Mouse (Mus musculus) cerebellum, adult 18-20 months (tissue): ENCODE data around the gene Pik3cd.
A peak's percentile ranks its signal among the peaks of the same experiment; 100 is the strongest.

Experiments used
- DNase-seq, 2 experiments: peaks; one replicate each; pipeline ENCODE4 v3.0.0; 2021

Gene Pik3cd

DNA sequence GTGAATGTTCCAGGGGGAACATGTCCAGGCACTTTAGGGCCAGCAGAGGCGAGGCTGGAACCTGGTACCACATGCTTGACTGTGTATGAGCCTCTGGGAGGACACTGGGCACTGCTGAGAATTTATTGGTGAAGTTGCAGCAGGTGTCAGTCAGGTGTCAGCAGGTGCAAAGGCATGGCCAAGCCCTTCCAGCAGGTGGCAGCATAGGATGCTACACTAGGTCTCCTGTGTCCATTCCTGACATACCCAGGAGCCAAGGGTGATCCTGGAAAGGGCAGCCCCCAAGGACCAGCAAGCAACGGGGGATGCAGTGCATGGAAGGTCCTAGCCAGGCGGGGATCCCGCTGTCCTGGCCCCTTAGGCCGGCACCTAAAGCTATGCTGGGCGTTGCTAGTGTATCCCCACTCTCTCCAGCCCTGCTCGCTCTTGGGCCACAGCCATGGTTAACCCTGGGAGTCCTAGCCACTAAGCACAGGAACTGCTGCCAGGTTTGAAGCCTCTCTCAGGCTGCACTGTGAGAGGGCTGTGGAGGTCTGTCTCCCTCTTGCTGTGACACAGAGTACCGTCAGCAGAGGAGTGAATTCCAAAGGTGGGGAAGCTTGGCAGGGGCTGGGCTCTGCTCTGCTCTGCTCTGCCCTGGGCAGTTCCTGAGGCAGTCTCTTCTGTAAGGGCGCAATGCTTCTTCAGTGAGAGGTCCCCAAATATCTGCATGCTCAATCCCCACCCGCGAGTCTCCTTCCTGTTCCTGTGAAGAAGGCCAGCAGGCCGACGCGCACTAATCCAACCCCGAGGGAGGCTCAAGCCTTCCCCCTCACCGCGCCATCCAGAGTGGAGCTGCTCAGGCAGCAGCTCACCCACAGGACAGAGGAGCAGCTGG lies 21.7 kb upstream of the Pik3cd start:
- peak; percentile 91 for DNase-seq

DNA sequence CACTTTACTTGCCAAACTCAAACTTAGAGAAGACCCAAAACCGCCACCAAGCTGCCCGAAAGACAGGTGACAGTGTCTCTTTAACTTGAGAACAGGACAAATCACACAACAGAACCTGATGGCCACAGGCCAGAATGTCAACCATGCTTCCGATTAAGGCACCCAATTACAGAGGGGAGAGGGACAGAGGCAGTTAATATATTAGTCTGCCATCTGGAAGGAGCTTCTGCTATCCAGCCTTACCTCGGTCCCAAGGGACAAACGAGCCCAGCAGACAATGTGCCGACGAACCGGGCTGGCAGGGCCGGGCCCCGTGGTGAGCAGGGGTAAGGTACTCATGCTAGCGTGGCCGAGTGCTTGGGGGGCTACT lies 20.6 kb upstream of the Pik3cd start:
- DNase-seq, result no peak

DNA sequence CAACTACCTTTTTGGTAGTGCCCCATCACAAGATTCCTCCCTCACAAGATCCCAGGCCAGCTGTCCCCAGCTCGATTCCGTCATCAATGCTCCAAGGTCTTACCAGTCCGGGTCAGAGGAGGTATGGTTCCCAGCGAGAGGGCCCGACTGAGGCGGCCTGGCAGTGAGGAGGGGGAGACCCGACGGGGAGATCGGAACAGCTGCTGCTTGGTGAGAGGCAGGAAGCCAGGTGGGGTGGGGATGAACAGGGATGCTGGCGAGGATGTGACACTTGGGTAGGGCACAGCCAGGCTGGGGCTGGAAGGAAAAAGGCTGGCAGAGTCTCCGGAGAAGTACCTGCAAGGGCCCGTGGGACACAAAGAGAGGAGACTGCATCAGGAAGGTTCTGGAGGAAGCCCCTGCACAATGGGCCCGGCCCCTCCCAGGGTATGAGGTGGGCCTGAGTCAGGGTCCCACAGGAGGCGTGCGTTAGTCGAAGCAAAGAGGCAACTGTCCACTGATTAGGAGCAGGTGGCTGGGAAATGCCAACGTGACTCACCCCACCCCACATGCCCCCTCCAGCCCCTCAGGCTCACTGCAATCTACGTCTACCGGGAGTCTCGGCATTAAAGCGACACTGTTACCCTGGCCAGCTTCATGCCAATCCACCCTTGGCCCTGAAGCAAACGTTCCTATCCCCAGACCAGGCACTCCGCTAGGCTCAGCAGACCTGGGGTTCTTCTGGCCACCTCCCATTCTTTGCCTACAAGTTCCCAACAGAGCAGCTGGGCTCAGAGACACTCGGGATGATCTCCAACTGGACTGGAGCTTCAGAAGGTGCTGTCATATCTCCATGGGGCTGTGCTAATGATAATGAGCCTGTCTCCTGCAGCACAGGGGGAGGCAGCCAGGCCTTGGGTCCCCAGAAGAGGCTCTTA lies 20.0 kb upstream of the Pik3cd start:
- DNase-seq, result peak in 1 of 2 experiments; percentile 54

DNA sequence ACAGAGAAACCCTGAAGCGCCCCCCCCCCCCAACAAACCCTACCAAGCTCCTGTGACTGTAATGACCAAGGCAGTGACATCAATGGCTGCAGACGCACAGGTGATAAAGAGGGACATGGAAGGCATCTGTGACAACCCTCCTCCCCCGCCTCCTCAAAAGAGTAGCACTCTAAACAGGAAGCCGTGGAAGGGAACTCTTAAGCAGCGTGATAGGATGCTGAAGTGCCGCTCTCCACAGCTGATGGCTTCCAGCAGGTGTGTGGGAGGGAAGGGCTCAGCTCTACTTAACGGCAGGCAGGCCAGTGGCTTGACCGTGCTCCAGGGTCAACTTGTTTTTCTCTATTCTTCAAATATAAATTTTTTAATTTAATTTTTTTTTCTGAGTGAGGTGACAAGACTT lies 18.8 kb upstream of the Pik3cd start:
- no peak for DNase-seq

DNA sequence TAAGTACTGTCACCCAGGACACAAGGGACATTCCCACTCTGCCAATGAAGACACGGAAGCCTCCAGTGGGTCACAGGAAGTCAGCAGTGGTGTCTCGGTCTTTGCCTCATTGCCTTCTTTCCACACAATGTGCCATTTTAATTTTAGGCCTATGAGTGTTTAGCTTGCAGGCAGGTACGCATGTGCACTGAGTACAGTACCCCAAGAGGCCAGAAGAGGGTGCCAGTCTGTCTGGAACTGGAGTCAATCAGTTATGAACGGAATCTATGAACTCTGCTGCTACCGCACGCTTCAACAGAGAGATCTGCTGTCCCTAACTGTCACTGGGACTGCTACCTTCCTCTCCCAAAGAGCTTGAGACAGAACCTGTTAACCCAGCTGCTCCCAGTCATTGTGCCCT lies 17.3 kb upstream of the Pik3cd start:
- DNase-seq, result peak; percentile 68 to 76

DNA sequence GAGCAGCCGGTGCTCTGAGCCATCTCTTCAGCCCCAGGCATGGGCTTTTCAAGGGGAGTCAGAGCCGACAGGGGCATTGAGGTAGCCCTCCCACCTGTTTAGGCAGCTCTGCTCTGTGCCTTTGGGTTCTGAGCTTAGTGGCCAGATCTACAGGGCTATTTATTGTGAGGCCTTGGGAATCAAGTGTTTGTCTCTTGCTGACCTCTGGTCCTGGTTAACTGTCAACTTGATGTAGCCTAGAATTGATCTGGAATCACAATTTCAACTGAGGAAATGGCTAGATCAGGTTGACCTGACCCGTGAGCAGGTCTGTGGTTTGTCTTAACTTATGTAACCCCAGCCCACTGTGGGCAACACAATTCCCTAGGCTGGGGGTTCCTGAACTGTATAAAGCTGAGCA lies 12.2 kb upstream of the Pik3cd start:
- DNase-seq, result no peak

DNA sequence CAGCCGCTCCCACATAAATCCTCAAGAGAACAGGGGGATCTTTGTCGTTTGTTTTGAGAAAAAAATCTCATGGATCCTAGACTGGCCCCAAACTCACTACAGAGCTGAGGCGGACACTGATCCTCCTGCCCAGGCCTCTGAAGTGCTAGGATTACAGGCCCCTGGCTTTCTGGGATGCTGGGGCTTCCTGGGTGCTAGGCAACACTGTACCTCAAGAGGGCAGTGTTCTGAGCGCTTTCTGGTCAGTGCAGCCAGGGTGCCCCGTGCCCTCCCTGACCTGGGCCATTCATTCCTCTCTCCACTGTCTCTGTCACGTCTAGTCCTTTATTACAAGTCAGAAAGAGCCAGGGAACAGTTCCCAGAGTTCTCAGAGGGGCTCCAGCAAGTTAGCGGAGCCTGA lies 9.6 kb upstream of the Pik3cd start:
- peak in 1 of 2 experiments; percentile 67 for DNase-seq

DNA sequence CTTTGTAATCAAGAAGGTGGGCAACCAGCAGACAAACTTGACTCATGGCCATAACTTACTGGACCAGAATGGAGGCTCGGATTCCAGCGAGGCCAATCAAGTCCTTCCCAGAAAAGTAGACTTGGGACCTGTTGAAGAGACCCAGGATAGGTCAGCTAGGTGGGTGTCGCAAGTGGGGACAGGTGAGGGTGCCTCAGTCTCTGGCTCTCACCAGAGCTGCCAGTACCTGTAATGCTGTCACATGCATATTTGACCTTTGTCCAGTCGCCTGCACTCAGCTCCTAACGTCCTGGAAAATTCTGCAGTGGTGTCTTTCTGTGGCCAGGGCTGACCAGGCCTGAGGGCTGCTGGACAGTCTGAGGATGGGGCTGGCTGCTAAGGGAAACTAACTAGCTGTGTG lies 9.1 kb upstream of the Pik3cd start:
- DNase-seq, result no peak

DNA sequence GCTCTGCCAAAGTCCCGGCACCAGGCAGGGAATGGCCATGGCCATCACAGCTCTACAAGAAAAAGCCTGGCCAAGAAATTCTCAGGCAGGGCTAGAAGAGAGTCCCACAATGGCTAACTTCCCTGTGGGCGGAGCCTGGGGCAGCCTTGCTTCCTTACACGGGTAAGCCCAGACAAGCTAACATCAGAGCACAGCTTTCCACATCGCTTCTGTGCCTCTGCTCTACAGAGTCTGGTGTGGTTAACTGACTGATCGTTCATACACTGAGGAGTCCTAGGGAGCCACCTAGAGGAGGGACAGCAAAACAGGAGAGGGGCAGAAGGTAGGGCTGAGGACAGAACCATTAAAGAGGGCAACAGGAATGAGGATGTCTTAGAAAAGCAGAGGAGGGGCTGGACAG lies 8.1 kb upstream of the Pik3cd start:
- DNase-seq, result peak in 1 of 2 experiments; percentile 32

DNA sequence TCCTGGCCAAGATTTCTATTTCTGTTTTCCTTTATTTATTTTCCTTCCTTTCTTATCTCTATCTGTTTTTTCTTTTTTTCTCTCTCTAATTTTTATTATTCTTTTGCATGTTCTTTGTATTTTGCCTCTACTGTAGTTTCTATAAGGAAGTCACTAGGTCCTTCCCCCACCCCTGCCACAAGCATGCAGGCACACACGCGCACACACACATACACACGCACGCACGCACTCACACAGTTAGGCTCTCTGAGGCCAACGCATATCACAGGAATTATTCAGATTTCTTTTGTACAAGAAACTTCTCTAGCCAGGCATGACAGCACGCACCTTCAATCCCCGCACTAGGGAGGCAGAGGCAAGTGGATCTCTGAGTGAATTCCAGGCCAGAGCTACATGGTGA lies 3.6 kb upstream of the Pik3cd start:
- DNase-seq, result no peak

DNA sequence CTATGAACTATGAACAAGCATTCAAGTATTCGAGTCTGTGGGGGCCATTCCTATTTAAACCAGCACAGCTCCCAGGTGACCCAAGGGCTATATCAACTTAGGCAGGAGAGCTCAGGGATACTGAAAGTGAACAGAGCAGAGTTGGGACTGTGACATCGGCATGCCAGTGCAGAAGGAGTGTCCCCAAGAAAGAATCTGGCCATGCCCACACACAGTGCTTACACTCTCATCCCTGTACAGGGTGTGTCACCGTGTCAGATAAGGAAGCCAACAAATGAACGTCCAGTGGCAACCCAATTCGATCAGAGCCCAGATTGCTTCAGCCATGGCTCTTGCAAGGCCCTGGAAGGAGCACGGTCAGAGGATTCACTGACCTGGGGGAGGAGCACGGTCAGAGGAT lies 2.9 kb upstream of the Pik3cd start:
- DNase-seq, result no peak

DNA sequence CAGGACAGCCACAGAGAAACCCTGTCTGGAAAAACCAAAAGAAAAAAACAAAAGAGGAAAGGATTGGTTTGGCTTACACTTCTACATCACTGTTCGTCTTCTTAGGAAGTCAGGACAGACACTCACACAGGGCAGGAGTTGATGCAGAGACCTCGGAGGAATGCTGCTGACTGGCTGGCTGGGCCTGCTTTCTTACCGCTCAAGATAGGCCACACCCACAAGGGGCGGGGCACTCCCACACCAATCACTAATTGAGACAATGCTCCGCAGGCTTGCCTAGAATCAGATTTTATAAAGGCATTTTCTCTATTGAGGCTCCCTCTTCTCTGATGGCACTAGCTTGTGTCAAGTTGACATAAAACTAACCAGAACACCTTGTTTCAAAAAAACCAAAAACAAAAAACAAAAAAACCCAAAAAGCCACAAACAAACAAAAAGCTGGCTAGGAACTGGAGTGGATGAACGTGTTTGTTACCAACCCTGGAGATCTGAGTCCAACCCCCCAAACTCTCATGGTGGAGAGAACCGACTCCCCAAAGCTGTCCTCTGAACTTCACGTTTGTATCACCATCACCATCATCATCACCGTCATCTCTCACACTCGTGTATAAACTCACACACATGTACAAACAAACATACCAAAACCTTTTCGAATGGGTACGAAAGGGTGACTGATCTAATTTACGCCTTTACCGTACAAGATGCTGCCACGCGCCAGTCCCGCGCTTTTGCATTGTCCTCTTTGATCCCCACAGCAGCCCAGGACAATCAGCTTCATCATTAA lies 753 bp downstream of the Pik3cd start:
- DNase-seq, result no peak

DNA sequence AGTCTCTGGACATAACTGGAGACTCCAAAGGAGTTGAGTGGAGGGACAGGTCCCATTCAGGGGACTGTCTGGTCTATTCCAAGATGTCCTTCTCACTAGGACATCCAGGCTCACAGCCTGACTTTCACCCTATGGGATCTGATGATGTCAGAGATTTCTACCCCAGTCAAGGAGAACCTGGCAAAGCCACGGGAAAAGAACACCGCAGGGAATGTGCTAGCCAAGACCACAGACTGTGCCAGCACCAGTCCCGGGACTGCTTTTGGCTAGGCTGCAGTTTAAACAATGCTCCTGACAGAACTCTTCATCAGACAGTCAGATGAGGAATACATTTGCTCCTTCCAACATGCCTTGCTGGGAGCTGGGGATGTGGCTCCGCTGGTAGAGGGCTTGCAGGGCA lies 2.4 kb downstream of the Pik3cd start:
- no peak for DNase-seq

DNA sequence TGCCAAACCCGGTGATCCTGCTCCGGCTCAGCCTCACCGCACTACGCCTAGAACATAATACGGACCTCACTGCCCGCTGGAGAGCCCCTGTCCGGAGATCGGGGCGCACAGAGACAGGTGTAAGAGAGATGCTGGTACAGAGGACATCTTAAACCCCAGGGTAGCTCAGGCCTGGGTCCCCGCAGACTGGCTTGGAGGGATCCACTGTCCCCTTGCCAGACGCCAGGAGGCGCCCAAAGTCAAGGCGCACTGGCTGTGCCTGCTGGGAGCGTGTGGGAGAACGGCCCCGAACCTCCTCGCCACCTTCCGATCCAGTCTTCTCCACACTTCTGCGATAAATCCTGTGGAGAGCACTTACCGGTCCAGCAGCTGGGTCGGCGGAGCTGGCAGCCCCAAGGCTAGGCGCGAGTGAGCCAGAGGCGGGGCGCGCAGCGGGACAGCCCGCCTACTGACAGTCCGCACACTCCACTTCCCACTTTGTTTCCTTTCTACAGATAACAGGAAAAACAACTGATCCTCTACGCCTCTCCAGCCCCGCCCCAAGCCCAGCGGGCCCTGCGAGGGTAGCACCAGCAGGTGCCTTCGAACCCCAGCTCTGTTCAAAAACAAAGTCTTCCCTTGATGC lies 4.1 kb downstream of the Pik3cd start:
- peak; percentile 65 to 68 for DNase-seq

DNA sequence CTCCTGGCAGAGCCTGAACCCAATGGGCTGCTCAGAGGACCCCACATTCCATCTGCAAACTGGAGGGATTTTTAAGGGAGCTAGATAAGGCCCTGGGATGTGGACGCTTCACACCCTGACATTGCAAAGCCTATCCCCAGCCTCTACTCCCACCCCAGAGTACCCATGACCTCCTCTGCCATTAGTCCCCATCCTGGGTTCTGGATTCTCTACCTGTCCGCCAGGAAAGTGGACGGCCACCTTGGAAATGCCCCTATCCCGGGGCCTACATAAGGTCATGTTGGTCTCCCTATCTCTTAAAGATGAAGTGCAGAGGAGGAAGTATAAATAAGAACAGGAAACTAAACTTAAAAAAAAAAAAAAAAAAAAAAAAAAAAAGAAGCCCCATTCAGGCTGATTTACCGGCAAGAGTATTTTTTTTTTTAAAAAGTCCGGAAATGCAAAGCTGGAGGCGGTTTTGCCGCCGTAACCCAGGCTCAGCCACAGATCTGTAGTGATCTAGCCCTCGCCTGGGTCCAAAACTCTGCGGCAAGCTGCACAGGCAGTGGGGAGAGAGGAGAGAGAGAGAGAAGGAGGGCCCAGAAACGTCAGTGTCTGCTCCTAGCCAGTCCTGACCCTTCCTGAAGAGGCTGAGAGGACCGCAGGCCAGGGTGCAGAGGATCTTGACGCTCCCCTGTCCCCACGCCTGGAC lies 4.7 kb downstream of the Pik3cd start:
- DNase-seq, result peak in 1 of 2 experiments; percentile 25

DNA sequence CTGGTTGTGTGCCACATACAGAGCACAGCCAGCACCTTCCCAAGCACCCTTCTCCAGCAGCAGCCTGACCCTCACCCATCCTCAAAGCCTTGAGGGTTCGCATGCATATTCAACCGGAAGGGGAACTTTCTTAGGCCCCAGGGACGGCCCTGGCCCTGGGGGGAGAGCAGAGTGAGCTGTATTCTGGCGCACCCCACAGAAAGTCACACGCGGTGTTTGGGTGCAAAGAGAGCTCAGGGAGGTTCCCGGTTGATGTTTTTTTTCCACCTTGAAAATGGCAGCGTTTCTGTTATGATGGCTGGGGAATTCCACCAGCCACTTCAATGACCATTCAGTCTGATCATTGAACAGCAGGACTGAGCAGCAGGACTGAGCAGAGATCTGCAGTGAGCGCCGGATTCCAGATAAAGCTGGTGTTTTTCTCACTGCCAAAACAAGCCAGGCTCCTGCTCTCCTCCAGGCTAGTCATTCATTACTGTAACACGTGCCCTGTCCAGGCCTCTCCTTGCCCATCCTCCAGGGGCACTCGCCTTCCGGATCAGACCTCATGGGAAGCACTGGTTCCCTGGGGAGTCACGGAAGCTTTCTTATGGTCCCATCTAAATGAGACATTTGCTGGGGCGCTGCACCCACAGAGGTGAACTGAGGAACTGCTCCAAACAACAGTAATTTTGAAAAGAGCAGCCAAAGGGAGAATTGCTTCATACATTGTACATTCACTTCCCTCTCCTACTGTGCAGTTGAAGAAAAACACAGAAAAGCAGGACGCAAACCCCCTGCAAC lies 6.0 kb downstream of the Pik3cd start:
- DNase-seq, result no peak

DNA sequence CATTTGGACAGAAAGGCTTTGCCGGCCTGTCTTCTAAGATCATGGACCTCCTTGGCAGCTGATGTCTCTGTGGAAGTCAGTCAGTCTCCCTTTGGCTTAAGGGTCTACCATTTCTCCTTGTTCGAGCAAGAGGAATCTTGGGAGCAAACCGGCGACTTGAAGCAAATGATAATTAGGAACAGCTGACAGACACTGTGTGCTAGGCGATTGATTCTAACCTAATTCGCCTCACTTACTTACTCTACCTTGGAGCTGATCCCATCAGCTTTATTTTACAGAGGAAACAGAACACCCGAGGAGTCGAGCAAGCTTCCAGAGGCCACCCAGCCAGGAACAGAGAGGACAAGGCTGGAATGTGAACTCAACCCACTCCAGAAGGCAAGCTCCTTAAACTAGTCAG lies 11.0 kb downstream of the Pik3cd start:
- DNase-seq, result no peak

DNA sequence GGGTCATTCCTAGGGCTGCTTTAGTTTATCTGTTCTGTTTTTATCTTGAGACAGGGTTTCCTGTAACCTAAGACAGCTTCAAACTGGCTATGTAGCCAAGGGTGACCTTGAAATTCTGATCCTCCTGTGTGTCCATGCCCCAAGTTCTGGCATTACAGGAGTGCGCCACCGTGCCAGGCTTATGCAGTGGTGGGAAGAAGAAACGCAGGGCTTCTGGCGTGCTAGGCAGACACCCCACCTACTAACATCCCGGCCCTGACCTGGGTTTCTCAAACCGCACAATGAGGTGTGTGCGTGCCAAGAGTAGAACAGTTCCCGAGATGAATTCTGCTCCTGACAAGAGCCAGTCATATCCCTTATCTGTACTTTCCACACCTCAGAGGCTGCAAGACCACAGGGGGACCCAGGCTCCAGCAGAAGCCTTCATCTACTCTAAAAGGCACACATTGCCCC lies 11.5 kb downstream of the Pik3cd start:
- DNase-seq, result no peak

DNA sequence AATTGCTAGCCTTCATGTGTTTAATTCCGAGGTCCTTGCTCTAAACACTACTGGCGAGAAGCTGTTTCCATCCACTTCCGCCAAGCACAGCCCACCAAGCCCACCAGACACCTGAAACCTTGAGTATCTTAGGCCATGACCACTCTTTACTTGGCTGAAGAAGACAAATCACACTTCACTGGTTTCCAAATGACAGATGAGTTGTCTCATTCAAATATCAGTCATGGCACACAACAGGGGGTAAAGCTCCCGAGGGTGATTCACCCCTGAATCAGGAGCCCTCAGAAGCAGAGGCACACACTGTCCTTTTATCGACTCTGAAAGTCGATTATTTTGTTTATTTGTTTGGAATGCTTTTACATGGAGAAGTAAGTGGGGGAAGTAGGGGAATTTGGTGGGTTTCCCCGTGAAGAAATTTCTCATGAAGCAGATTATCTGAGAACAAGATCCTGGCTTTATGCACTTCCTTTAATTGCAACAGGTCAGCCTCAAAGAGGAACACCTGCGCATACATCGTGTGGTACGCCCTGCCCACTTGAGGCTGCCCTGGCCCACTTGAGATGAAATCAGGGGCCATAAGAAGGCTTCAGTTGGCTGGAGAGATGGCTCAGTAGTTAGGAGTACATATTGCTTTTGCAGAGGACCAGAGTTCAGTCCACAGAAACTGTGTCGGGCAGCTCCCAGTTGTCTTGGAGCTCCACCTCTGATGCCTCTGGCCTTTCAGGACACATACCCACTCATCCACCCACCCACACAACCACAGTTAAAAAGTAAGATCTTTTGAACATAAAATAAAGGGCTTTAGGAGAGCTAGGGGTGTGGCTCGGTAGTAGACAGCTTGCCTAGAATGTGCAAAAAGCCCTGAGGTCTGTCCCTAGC lies 12.3 kb downstream of the Pik3cd start:
- no peak for DNase-seq

DNA sequence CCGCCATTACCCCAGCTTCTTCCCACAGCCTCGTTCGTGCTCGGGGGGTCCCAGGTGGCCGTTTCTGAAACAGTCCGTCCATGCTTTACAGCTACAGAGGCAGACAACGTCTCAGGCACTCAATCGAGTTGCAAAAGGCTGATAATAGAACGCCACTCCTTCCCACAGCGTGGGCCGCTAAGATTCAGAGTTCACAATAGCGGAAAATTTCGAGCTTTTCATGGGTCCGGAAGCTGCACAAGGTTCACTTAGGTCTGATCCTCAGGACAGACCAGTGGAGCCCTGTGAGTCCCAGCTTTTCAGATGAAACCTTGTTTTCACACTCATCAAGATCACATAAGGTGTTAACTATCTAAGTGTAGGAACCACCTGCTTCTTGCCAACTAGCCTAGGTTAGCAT lies 13.5 kb downstream of the Pik3cd start:
- DNase-seq, result no peak
